Mouse (Mus musculus) myocyte (in vitro differentiated cells): ENCODE data around the gene Prdx1.
"Not testable (repeated sequence)": the region's sequence is repeated elsewhere in the genome, so short reads cannot be mapped to it uniquely, and the experiment has no call there.

ENCODE experiments used
- CEBPB ChIP-seq: IDR thresholded peaks from 2 replicates; pipeline ENCODE4 v1.6.1; 2011; ENCODE audit warnings: mild to moderate bottlenecking, moderate library complexity; ENCODE audit not compliant: poor library complexity, insufficient read depth, severe bottlenecking
- E2F4 ChIP-seq: IDR thresholded peaks from one replicate; pipeline ENCODE4 v1.6.1; 2011; ENCODE audit warnings: mild to moderate bottlenecking, control low read depth, moderate library complexity; ENCODE audit not compliant: insufficient read depth
- MAX ChIP-seq: IDR thresholded peaks from one replicate; pipeline ENCODE4 v1.6.1; 2011; ENCODE audit warnings: low read depth, mild to moderate bottlenecking, control low read depth
- MYOD1 ChIP-seq, 3 experiments: IDR thresholded peaks; one replicate each; pipeline ENCODE4 v1.6.1; 2011; ENCODE audit warnings: control low read depth in 2 of 3, low read depth in 2 of 3, mild to moderate bottlenecking in 2 of 3, moderate library complexity in 1 of 3; ENCODE audit not compliant: insufficient read length in 2 of 3, control insufficient read depth in 1 of 3
- MYOG ChIP-seq, 3 experiments: IDR thresholded peaks; one replicate each; pipeline ENCODE4 v1.6.1; 2011; ENCODE audit warnings: control low read depth in 2 of 3, low read depth in 2 of 3, mild to moderate bottlenecking in 2 of 3; ENCODE audit not compliant: insufficient read length in 2 of 3, control insufficient read depth in 1 of 3, insufficient read depth in 1 of 3
- POLR2A ChIP-seq: IDR thresholded peaks from one replicate; pipeline ENCODE4 v1.6.1; 2011; ENCODE audit warnings: low read depth, mild to moderate bottlenecking, control low read depth, moderate library complexity; ENCODE audit not compliant: insufficient read length
- POLR2AphosphoS2 ChIP-seq: IDR thresholded peaks from one replicate; pipeline ENCODE4 v1.6.1; 2011; ENCODE audit warnings: low read depth, control low read depth; ENCODE audit not compliant: insufficient read length
- REST ChIP-seq: IDR thresholded peaks from one replicate; pipeline ENCODE4 v1.6.1; 2011; ENCODE audit warnings: mild to moderate bottlenecking, control low read depth, moderate library complexity; ENCODE audit not compliant: insufficient read depth, insufficient read length
- TCF12 ChIP-seq: IDR thresholded peaks from one replicate; pipeline ENCODE4 v1.6.1; 2011; ENCODE audit warnings: mild to moderate bottlenecking, control low read depth; ENCODE audit not compliant: poor library complexity, insufficient read depth, severe bottlenecking
- TCF3 ChIP-seq: IDR thresholded peaks from one replicate; pipeline ENCODE4 v1.6.1; 2011; ENCODE audit warnings: low read depth, control low read depth; ENCODE audit not compliant: insufficient read length
- USF1 ChIP-seq: IDR thresholded peaks from one replicate; pipeline ENCODE4 v1.6.1; 2011; ENCODE audit warnings: low read depth, mild to moderate bottlenecking, control low read depth, moderate library complexity

GRCm38 (mm10) chr4:116674761-116675160 lies 10.6 kb upstream of the Prdx1 start:
- TF ChIP-seq CEBPB; MYOG (IDR thresholded peaks at IDR 0.05; ENCODE audit: control insufficient read depth in 1 of 3, insufficient read depth in 1 of 3, insufficient read length in 2 of 3, low read depth in 2 of 3); TCF12; MAX; POLR2A; USF1; POLR2AphosphoS2; E2F4; MYOD1 (IDR thresholded peaks at IDR 0.05; ENCODE audit: control insufficient read depth in 1 of 3, insufficient read length in 2 of 3, low read depth in 2 of 3); TCF3; REST: not testable (repeated sequence)
